9 mouse cellular contexts compared by ENCODE assay signal in genomic region chr15:93089347-93089746, GRCm38 (mm10).
DNase-seq lines count a peak whose midpoint lies in the region; ATAC-seq and TF ChIP-seq lines count a peak whose summit lies in the region.
"Had no signal": no experiment of that assay in that cellular context is flagged by ENCODE, and none has a peak within 500 bp of the region (broad histone marks: within the 10 kb centered on the region; RNA-seq: fewer than 3 reads in every experiment).

No protein-coding gene starts in this region.

- H3K36me3 ChIP-seq in midbrain, embryonic 11.5 days (ENCODE audit: control insufficient read depth, insufficient read depth, low read length), result no peaks in the 10 kb centered on the region
- no peaks in the 10 kb centered on the region for H3K36me3 ChIP-seq in midbrain, embryonic 13.5 days
- H3K36me3 ChIP-seq in liver, embryonic 14.5 days (replicated peaks; ENCODE audit: control insufficient read depth, insufficient read depth, low read depth), result no peaks in the 10 kb centered on the region

- TF ChIP-seq CTCF in liver, embryonic 14.5 days (IDR thresholded peaks at IDR 0.05; ENCODE audit: low read depth), result peak; percentile 80

- TF ChIP-seq EP300 in liver, embryonic 14.5 days (IDR thresholded peaks at IDR 0.05; ENCODE audit: low read depth), result no peak

- no peaks in the 10 kb centered on the region for H3K9me3 ChIP-seq in midbrain, embryonic 11.5 days (ENCODE audit: control insufficient read depth, low read length)
- H3K9me3 ChIP-seq in midbrain, embryonic 13.5 days, result no peaks in the 10 kb centered on the region
- H3K9me3 ChIP-seq in liver, embryonic 14.5 days (ENCODE audit: control insufficient read depth, low read length), result no peaks in the 10 kb centered on the region

- no peak overlapping the region for H3K4me3 ChIP-seq in midbrain, embryonic 11.5 days (ENCODE audit: low read depth, low read length)
- no peak overlapping the region for H3K4me3 ChIP-seq in midbrain, embryonic 13.5 days (replicated peaks)
- no peak overlapping the region for H3K4me3 ChIP-seq in liver, embryonic 14.5 days (ENCODE audit: insufficient read depth in 1 of 2, low read depth in 2 of 2, low read length in 2 of 2)
- H3K4me3 ChIP-seq: myocyte had no signal

- WGBS in midbrain, embryonic 11.5 days, result 37% methylated on average over 13 of the region's 13 CpGs
- 33% methylated on average over 13 of the region's 13 CpGs for whole genome bisulfite sequencing in midbrain, embryonic 13.5 days
- 22% methylated on average over 13 of the region's 13 CpGs for WGBS in liver, embryonic 14.5 days (ENCODE audit: insufficient replicate concordance)

- no peak for ATAC-seq in midbrain, embryonic 11.5 days (ENCODE audit: low FRiP score)
- no peak for ATAC-seq in midbrain, embryonic 13.5 days
- peak; percentile 88 for ATAC-seq in frontal cortex, adult (ENCODE audit: low TSS enrichment)
- ATAC-seq in liver, embryonic 14.5 days (ENCODE audit: insufficient read depth), result no peak
- no peak for ATAC-seq in monocyte, adult 5-6 weeks (replicated peaks; ENCODE audit: insufficient number of reproducible peaks, low FRiP score, low TSS enrichment, poor library complexity, severe bottlenecking)

- no peaks in the 10 kb centered on the region for H3K27me3 ChIP-seq in midbrain, embryonic 11.5 days (ENCODE audit: control insufficient read depth, insufficient read depth, low read length)
- no peaks in the 10 kb centered on the region for H3K27me3 ChIP-seq in midbrain, embryonic 13.5 days
- no peaks in the 10 kb centered on the region for H3K27me3 ChIP-seq in liver, embryonic 14.5 days (ENCODE audit: control insufficient read depth, insufficient read depth, low read length)

- no peak overlapping the region for H3K4me2 ChIP-seq in midbrain, embryonic 11.5 days
- no peak overlapping the region for H3K4me2 ChIP-seq in midbrain, embryonic 13.5 days (replicated peaks)
- no peak overlapping the region for H3K4me2 ChIP-seq in liver, embryonic 14.5 days (ENCODE audit: low read depth)

- no peak overlapping the region for H3K9ac ChIP-seq in midbrain, embryonic 11.5 days (ENCODE audit: low read length)
- no peak overlapping the region for H3K9ac ChIP-seq in midbrain, embryonic 13.5 days (replicated peaks)
- H3K9ac ChIP-seq in liver, embryonic 14.5 days (replicated peaks), result no peak overlapping the region

- peaks cover 3% of the 10 kb centered on the region; the same call in 1 of the 2 replicates for H3K4me1 ChIP-seq in midbrain, embryonic 11.5 days (ENCODE audit: control insufficient read depth, insufficient read depth, low read length)
- H3K4me1 ChIP-seq in midbrain, embryonic 13.5 days (replicated peaks), result peaks cover 5% of the 10 kb centered on the region
- peaks cover 0 to 5% of the 10 kb centered on the region in 2 experiments; a peak in 1 of 4 replicates for H3K4me1 ChIP-seq in liver, embryonic 14.5 days (replicated peaks; ENCODE audit: control insufficient read depth in 2 of 2, insufficient read depth in 2 of 2, low read length in 1 of 2)

- DNase-seq in midbrain, embryonic 11.5 days (ENCODE audit: low spot score, missing footprints), result peak; percentile 90
- peak; percentile 48 for DNase-seq in c-Kit-positive CD71-negative TER-119-negative erythroid progenitor cells, embryonic 14.5 days (ENCODE audit: low read depth)
- peak; percentile 75 for DNase-seq in kidney, postnatal 10 days
- DNase-seq in liver, embryonic 14.5 days (ENCODE audit: low read depth in 3 of 3, low spot score in 3 of 3), result no peak
- DNase-seq in right cerebral cortex, postnatal 10 days (ENCODE audit: low spot score in 2 of 2), result peak; percentile 40 to 67

- H3K27ac ChIP-seq in midbrain, embryonic 11.5 days (ENCODE audit: low read depth, low read length), result no peak overlapping the region
- no peak overlapping the region for H3K27ac ChIP-seq in midbrain, embryonic 13.5 days
- H3K27ac ChIP-seq in liver, embryonic 14.5 days, result no peak overlapping the region

Comparison
In these comparisons a context has a peak if more than half of its experiments do, and no peak if none do; other contexts are left out.
1. DNase-seq: peak in midbrain, embryonic 11.5 days (single experiment), c-Kit-positive CD71-negative TER-119-negative erythroid progenitor cells, embryonic 14.5 days (single experiment), kidney, postnatal 10 days (single experiment) and right cerebral cortex, postnatal 10 days (2 of 2); none in liver, embryonic 14.5 days (0 of 3).